Mouse (Mus musculus): Measurements from ENCODE around the gene Prim2. TPM values are rescaled to one million over a fixed set of nuclear protein-coding genes. Genes with fewer than 3 reads are reported as not detected.
A peak's percentile ranks its signal among the peaks of the same experiment; 100 is the strongest.

Gene Prim2
- total RNA-seq, 2 experiments from 2014 or later: 5.6 to 6.0 TPM

GRCm38 (mm10) chr1:33523223-33523622, 146.4 kb downstream of the Prim2 start:
- no peak for DNase-seq (ENCODE audit: low spot score in 2 of 2)
- intact Hi-C loops (cut with DNase I): no loop called here

- DNase-seq (ENCODE audit: low spot score in 2 of 2): no peak
- intact Hi-C loops (cut with DNase I): no loop called here
These were observed 154.5 kb downstream of the Prim2 start for GRCm38 (mm10) chr1:33515124-33515523.

GRCm38 (mm10) chr1:33511310-33511709, 158.3 kb downstream of the Prim2 start:
- intact Hi-C loops (cut with DNase I): no loop called here
- DNase-seq (ENCODE audit: low spot score in 2 of 2): peak; percentile 23 to 25

- DNase-seq (ENCODE audit: low spot score in 2 of 2): no peak
- intact Hi-C loops (cut with DNase I): no loop called here
These were observed 165.2 kb downstream of the Prim2 start for GRCm38 (mm10) chr1:33504371-33504770.

GRCm38 (mm10) chr1:33502890-33503289, 166.7 kb downstream of the Prim2 start:
- DNase-seq (ENCODE audit: low spot score in 2 of 2): no peak
- intact Hi-C loops (cut with DNase I): no loop called here

GRCm38 (mm10) chr1:33502298-33502697, 167.3 kb downstream of the Prim2 start:
- no peak for DNase-seq (ENCODE audit: low spot score in 2 of 2)
- intact Hi-C loops (cut with DNase I): no loop called here

- DNase-seq (ENCODE audit: low spot score in 2 of 2): no peak
- intact Hi-C loops (cut with DNase I): no loop called here
These were observed 169.5 kb downstream of the Prim2 start for GRCm38 (mm10) chr1:33500111-33500510.

- intact Hi-C loops (cut with DNase I): no loop called here
- DNase-seq (ENCODE audit: low spot score in 2 of 2): no peak
These were observed 170.0 kb downstream of the Prim2 start for GRCm38 (mm10) chr1:33499603-33500002.

GRCm38 (mm10) chr1:33496128-33496527, 173.5 kb downstream of the Prim2 start:
- no peak for DNase-seq (ENCODE audit: low spot score in 2 of 2)
- intact Hi-C loops (cut with DNase I): no loop called here

GRCm38 (mm10) chr1:33495586-33495985, 174.0 kb downstream of the Prim2 start:
- no peak for DNase-seq (ENCODE audit: low spot score in 2 of 2)
- intact Hi-C loops (cut with DNase I): no loop called here

- intact Hi-C loops (cut with DNase I): no loop called here
These were observed 174.4 kb downstream of the Prim2 start for GRCm38 (mm10) chr1:33495203-33495553.

GRCm38 (mm10) chr1:33494524-33495202, 174.9 kb downstream of the Prim2 start:
- intact Hi-C loops (cut with DNase I): no loop called here
- peak in 1 of 2 experiments; percentile 13 for DNase-seq (ENCODE audit: low spot score in 2 of 2)

More at GRCm38 (mm10) chr1:33495203-33495553, 174.4 kb downstream of the Prim2 start:
- DNase-seq (ENCODE audit: low spot score in 2 of 2): no peak

- DNase-seq (ENCODE audit: low spot score in 2 of 2): no peak
- intact Hi-C loops (cut with DNase I): no loop called here
These were observed 179.4 kb downstream of the Prim2 start for GRCm38 (mm10) chr1:33490220-33490619.

GRCm38 (mm10) chr1:33488372-33488771, 181.2 kb downstream of the Prim2 start:
- DNase-seq (ENCODE audit: low spot score in 2 of 2): no peak
- intact Hi-C loops (cut with DNase I): no loop called here

- DNase-seq (ENCODE audit: low spot score in 2 of 2): no peak
- intact Hi-C loops (cut with DNase I): no loop called here
These were observed 185.8 kb downstream of the Prim2 start for GRCm38 (mm10) chr1:33483746-33484145.

- intact Hi-C loops (cut with DNase I): no loop called here
- no peak for DNase-seq (ENCODE audit: low spot score in 2 of 2)
These were observed 189.2 kb downstream of the Prim2 start for GRCm38 (mm10) chr1:33480382-33480781.

GRCm38 (mm10) chr1:33471069-33471468, 198.5 kb downstream of the Prim2 start:
- no peak for DNase-seq (ENCODE audit: low spot score in 2 of 2)
- intact Hi-C loops (cut with DNase I): no loop called here

- intact Hi-C loops (cut with DNase I): no loop called here
- no peak for DNase-seq (ENCODE audit: low spot score in 2 of 2)
These were observed 199.4 kb downstream of the Prim2 start for GRCm38 (mm10) chr1:33470222-33470621.

- no peak for DNase-seq (ENCODE audit: low spot score in 2 of 2)
- intact Hi-C loops (cut with DNase I): loop anchor here (5.0 kb wide), 1 partner anchor 68 kb away; no protein-coding TSS in a partner anchor
These were observed 205.4 kb downstream of the Prim2 start for GRCm38 (mm10) chr1:33464234-33464633.

GRCm38 (mm10) chr1:33460703-33461102, 208.9 kb downstream of the Prim2 start:
- intact Hi-C loops (cut with DNase I): loop anchor here (5.0 kb wide), 1 partner anchor 72 kb away; no protein-coding TSS in a partner anchor

GRCm38 (mm10) chr1:33460262-33460661, 209.3 kb downstream of the Prim2 start:
- intact Hi-C loops (cut with DNase I): loop anchor here (5.0 kb wide), 1 partner anchor 72 kb away; no protein-coding TSS in a partner anchor
- no peak for DNase-seq (ENCODE audit: low spot score in 2 of 2)

More at GRCm38 (mm10) chr1:33460703-33461102, 208.9 kb downstream of the Prim2 start:
- no peak for DNase-seq (ENCODE audit: low spot score in 2 of 2)
